Mouse (Mus musculus) kidney, adult 2 months (tissue): ENCODE measurements around the gene Zfp799. TPM values are rescaled to one million over a fixed set of nuclear protein-coding genes. Genes with fewer than 3 reads are reported as not detected.
A peak's percentile ranks its signal among the peaks of the same experiment; 100 is the strongest.
"Not testable (repeated sequence)": the region's sequence is repeated elsewhere in the genome, so short reads cannot be mapped to it uniquely, and the experiment has no call there.

Experiments used
- DNase-seq: peaks from one replicate; pipeline ENCODE4 v3.0.0; 2021
- H3K27ac ChIP-seq: fragments of 200-500 bp; 2 replicates; pipeline ENCODE4 v1.5.1; 2012; ENCODE audit warnings: low read depth, low read length, control low read depth, inconsistent platforms; ENCODE audit not compliant: insufficient read depth
- H3K27me3 ChIP-seq: fragments of 200-500 bp; replicated peaks from 2 replicates; pipeline ENCODE4 v1.6.1; 2012; ENCODE audit warnings: mild to moderate bottlenecking, moderate library complexity, low read length, inconsistent platforms; ENCODE audit not compliant: control insufficient read depth, insufficient read depth
- H3K36me3 ChIP-seq: fragments of 200-500 bp; 2 replicates; pipeline ENCODE4 v1.6.1; 2012; ENCODE audit warnings: mild to moderate bottlenecking, moderate library complexity, low read length, inconsistent platforms; ENCODE audit not compliant: control insufficient read depth, insufficient read depth
- H3K4me1 ChIP-seq: fragments of 200-500 bp; 2 replicates; pipeline ENCODE4 v1.6.1; 2011; ENCODE audit warnings: low read length; ENCODE audit not compliant: control insufficient read depth, insufficient read depth
- H3K4me3 ChIP-seq: fragments of 200-500 bp; 2 replicates; pipeline ENCODE4 v1.5.1; 2011; ENCODE audit warnings: mild to moderate bottlenecking, low read depth, low read length, control low read depth; ENCODE audit not compliant: insufficient read depth
- CTCF ChIP-seq: fragments of 200-500 bp; conservative IDR thresholded peaks from 2 replicates; pipeline ENCODE4 v1.5.1; 2011; ENCODE audit warnings: low read depth, mild to moderate bottlenecking, control low read depth, low read length, moderate library complexity, mixed read lengths; ENCODE audit not compliant: insufficient read depth, insufficient read length
- POLR2A ChIP-seq: fragments of 200-500 bp; IDR thresholded peaks from one replicate; pipeline ENCODE4 v1.6.1; 2011; ENCODE audit warnings: low read depth, low read length, control low read depth
- WGBS: fragments of 180-500 bp; shearing (Covaris S2); methylation state at CpG from one replicate; pipeline ENCODE4 v1.1.7; 2018; 5-methylcytosine and 5-hydroxymethylcytosine counted together
- polyA plus RNA-seq: library from polyadenylated mRNA; depleted of rRNA; stranded (reverse); fragments of >200 nt; gene quantifications from 2 replicates; pipeline ENCODE4 v1.2.3, GENCODE M21; 2012; rRNA removed

The Zfp799 gene
- polyA plus RNA-seq: 3.4 and 3.6 TPM in 2 replicates

- Histone ChIP-seq H3K27me3 (no peaks in the 10 kb centered on the region), H3K36me3 (no peaks in the 10 kb centered on the region; the same call in 1 of the 2 replicates), H3K4me3 (peak within 1 kb of the TSS; percentile 78), H3K27ac (peak within 1 kb of the TSS; percentile 12; the same call in 1 of the 2 replicates), H3K4me1 (peaks cover 3% of the 10 kb centered on the region; the same call in 1 of the 2 replicates)
- 2% methylated on average over 35 of the region's 35 CpGs for WGBS
- DNase-seq: peak; percentile 89
- TF ChIP-seq CTCF (no peak), POLR2A (no peak)
Observed at GRCm38 (mm10) chr17:32829540-32830417, at the start of gene Zfp799. Zfp799 (minus strand) TSS chr17:32830261.

DNA sequence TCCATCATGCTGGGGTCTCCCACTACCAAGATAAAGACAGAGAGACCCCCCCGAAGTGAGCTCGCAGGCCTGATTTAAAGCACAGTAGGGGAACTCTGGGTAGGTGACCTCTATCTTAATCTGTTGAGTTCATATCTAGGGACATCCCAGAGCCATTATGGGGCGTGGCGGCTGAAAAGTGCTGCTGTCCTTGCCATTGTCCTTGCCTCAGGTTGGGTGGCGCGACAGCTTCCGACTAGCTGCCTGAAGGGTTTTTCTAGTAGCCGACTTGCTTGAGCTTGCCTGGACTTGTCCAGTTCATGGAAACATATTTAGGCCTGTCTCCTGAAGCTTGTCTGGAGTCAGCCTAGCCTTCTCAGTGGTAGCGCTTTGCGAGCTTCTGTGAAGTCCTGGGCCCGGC, 48.7 kb upstream of the Zfp799 start:
- DNase-seq: no peak
- Histone ChIP-seq H3K27ac (no peak overlapping the region), H3K4me1 (no peaks in the 10 kb centered on the region), H3K27me3 (no peaks in the 10 kb centered on the region), H3K4me3 (no peak overlapping the region), H3K36me3 (peaks cover 5% of the 10 kb centered on the region)
- WGBS: 93% methylated on average over 11 of the region's 11 CpGs
- no peak for TF ChIP-seq CTCF
- no peak for TF ChIP-seq POLR2A

GRCm38 (mm10) chr17:32877471-32878171, 47.6 kb upstream of the Zfp799 start:
- H3K27me3 ChIP-seq: no peaks in the 10 kb centered on the region
- no peaks in the 10 kb centered on the region for H3K4me1 ChIP-seq
- peaks cover 3% of the 10 kb centered on the region; the same call in 1 of the 2 replicates for H3K36me3 ChIP-seq
- H3K27ac ChIP-seq: no peak overlapping the region
- H3K4me3 ChIP-seq: no peak overlapping the region
- WGBS: 10% methylated on average over 22 of the region's 22 CpGs
- no peak for DNase-seq
- no peak for TF ChIP-seq CTCF
- no peak for TF ChIP-seq POLR2A

DNA sequence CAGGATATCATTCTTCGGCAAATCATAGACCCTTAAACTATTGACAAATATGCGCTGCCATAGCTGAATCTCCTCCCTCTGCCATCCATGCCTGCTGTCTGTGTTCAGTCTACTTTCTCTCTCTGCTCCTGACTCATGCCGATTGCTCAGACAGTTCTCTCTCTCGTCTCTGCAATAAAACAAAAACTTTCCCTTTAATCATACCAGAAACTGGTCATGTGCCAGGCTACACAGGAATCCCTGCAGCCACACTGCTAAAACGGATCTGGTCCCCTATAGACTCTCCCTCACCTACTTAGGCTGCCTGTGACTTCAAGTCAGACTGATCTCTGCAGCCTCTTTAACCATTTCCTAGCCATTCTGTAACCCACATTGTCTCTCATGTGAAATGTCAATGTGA, 42.6 kb upstream of the Zfp799 start:
- Histone ChIP-seq H3K4me1 (no peaks in the 10 kb centered on the region), H3K36me3 (no peaks in the 10 kb centered on the region), H3K4me3 (no peak overlapping the region), H3K27ac (no peak overlapping the region), H3K27me3 (no peaks in the 10 kb centered on the region)
- WGBS: 65% methylated on average over 5 of the region's 5 CpGs
- TF ChIP-seq POLR2A: no peak
- no peak for TF ChIP-seq CTCF
- DNase-seq: no peak

DNA sequence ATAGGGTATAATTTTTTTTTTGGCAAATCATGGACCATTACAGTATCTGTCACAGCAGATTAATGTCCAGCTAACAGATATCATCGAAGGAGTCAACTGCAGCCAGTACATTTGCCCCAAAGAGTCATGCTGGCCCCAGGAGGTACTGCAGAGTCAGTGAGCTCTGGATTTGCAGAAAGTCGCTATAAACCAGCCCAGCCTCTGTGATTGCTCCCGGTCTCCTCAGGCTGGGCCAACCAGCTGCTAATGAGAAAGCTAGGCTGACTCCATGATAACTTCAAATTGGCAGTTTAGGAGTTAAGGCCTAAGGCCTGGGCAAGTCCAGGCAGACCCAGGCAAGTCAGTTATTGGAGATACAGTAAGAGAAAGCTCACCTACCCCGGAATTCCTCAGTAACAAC, 42.0 kb upstream of the Zfp799 start:
- WGBS: 80% methylated on average over 4 of the region's 4 CpGs

GRCm38 (mm10) chr17:32871483-32871882, 41.4 kb upstream of the Zfp799 start:
- H3K4me3 ChIP-seq: no peak overlapping the region
- H3K27ac ChIP-seq: no peak overlapping the region
- WGBS: 93% methylated on average over 1 of the region's 1 CpGs
- H3K27me3 ChIP-seq: no peaks in the 10 kb centered on the region
- H3K36me3 ChIP-seq: no peaks in the 10 kb centered on the region
- H3K4me1 ChIP-seq: no peaks in the 10 kb centered on the region
- TF ChIP-seq POLR2A (no peak), CTCF (no peak)
- no peak for DNase-seq

More for the DNA sequence above, 42.0 kb upstream of the Zfp799 start:
- no peaks in the 10 kb centered on the region for H3K36me3 ChIP-seq
- H3K27ac ChIP-seq: no peak overlapping the region
- no peak for DNase-seq
- no peak for TF ChIP-seq CTCF
- no peak for TF ChIP-seq POLR2A
- no peak overlapping the region for H3K4me3 ChIP-seq
- H3K4me1 ChIP-seq: no peaks in the 10 kb centered on the region
- no peaks in the 10 kb centered on the region for H3K27me3 ChIP-seq

DNA sequence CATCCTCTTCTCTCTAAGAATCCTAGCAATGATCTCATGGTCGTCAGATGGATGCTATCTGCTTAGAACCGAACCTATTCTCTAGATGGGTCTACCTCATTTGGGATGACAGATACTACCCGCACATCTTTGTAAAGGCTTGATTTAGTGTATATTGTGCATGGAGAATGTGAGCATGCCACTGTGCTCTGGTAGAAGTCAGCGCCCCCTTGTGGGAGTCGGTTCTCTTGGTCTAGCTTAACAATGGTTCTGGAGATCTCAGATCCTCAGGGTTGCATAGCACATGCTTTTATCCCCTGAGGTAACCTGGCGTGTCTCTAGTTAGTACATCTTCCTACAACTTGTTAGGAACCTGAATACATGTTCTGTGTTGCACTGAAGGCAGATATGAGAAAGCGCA, 37.2 kb upstream of the Zfp799 start:
- not testable (repeated sequence) for H3K36me3 ChIP-seq
- 54% methylated on average over 5 of the region's 7 CpGs for WGBS

GRCm38 (mm10) chr17:32856713-32857112, 26.7 kb upstream of the Zfp799 start:
- not testable (repeated sequence) for H3K4me1 ChIP-seq, H3K36me3 ChIP-seq, DNase-seq, H3K27me3 ChIP-seq, H3K27ac ChIP-seq, H3K4me3 ChIP-seq
- 65% methylated on average over 4 of the region's 6 CpGs for WGBS

More for the DNA sequence above, 37.2 kb upstream of the Zfp799 start:
- H3K4me3 ChIP-seq, DNase-seq, H3K27me3 ChIP-seq, H3K4me1 ChIP-seq, H3K27ac ChIP-seq: not testable (repeated sequence)
